Mouse (Mus musculus): Measurements from ENCODE around the gene Cplane1. TPM values are rescaled to one million over a fixed set of nuclear protein-coding genes. Genes with fewer than 3 reads are reported as not detected.

Gene Cplane1
- polyA plus RNA-seq (2012; fragmentation: generic; extraction: Trizol) = 1 to 10 TPM in 1 of 2 experiments, under 1 TPM in 1; 0.85 to 7.6 TPM

GRCm38 (mm10) chr15:8168591-8169265 lies at the start of gene Cplane1:
TSS of gene Cplane1 (plus strand) at chr15:8169106.

Other genes starting within 250 kb of the Cplane1 start
- gene Wdr70, start 69.9 kb upstream of the Cplane1 start, polyA plus RNA-seq (2012; fragmentation: generic; extraction: Trizol) = 10 to 100 TPM; 16.4 to 51.2 TPM
- gene Nup155, start 59.8 kb upstream of the Cplane1 start, polyA plus RNA-seq (2012; fragmentation: generic; extraction: Trizol) = 1 to 10 TPM; 3.2 to 7.5 TPM